Mouse (Mus musculus): ENCODE measurements at regions not wholly inside any gene's neighbourhood (a gene's known extent, or its start where the extent isn't known, plus 50 kb on each side); places are given as distances from the start of the nearest gene placed in this dataset.

DNA sequence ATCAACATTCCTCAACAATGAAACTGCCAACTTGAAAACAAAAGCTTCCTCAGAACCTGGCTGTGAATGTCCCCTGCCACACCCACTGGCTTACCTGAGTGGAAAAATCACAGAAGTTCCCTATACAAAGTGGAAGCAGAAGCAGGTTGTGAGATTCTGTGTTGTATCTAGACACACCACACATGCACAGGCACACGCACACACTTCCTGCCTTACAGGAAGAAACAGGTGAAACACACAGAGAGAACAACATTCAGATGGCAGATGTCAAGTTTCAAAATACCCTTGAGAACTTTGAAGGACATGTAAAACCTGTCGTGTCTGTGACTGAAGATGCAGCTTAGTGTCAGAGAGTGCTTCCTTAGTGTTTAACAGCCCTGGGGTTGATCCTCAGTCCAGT, 413.5 kb upstream of the 4930412O13Rik start:
- TF ChIP-seq CTCF (IDR thresholded peaks at IDR 0.05; ENCODE audit: low read depth) (no peak), EP300 (optimal IDR thresholded peaks at IDR 0.05) (no peak)

Data from stomach, postnatal 0 days (tissue).